Mouse (Mus musculus) neural tube, embryonic 12.5 days (tissue): Measurements from ENCODE around the gene Srpk1. TPM values are rescaled to one million over a fixed set of nuclear protein-coding genes. Genes with fewer than 3 reads are reported as not detected.
A peak's percentile ranks its signal among the peaks of the same experiment; 100 is the strongest.

Source experiments
- ATAC-seq: fragments of 200-750 bp; cut with Nextera tagmentation; 2 replicates; pipeline ENCODE4 v1.8.0; 2017; ENCODE audit warnings: low read depth, mild to moderate bottlenecking, moderate TSS enrichment, moderate library complexity; ENCODE audit not compliant: low FRiP score
- H3K27ac ChIP-seq: fragments of 300-500 bp; sonication (generic); 2 replicates; pipeline ENCODE4 v1.5.1; 2016
- H3K27me3 ChIP-seq: fragments of 300-500 bp; sonication (generic); replicated peaks from 2 replicates; pipeline ENCODE4 v1.6.1; 2016; ENCODE audit warnings: mild to moderate bottlenecking
- H3K36me3 ChIP-seq: fragments of 300-500 bp; sonication (generic); 2 replicates; pipeline ENCODE4 v1.6.1; 2016; ENCODE audit warnings: mild to moderate bottlenecking
- H3K4me1 ChIP-seq: fragments of 300-500 bp; sonication (generic); 2 replicates; pipeline ENCODE4 v1.6.1; 2016
- H3K4me2 ChIP-seq: fragments of 300-500 bp; sonication (generic); replicated peaks from 2 replicates; pipeline ENCODE4 v1.6.1; 2016; ENCODE audit warnings: mild to moderate bottlenecking
- H3K4me3 ChIP-seq: fragments of 300-500 bp; sonication (generic); 2 replicates; pipeline ENCODE4 v1.5.1; 2016
- H3K9ac ChIP-seq: fragments of 300-500 bp; sonication (generic); 2 replicates; pipeline ENCODE4 v1.6.1; 2016; ENCODE audit warnings: mild to moderate bottlenecking
- H3K9me3 ChIP-seq: fragments of 300-500 bp; sonication (generic); 2 replicates; pipeline ENCODE4 v1.6.1; 2016; ENCODE audit warnings: mild to moderate bottlenecking
- WGBS: fragments of 180-500 bp; shearing (Covaris S2); methylation state at CpG from one replicate; pipeline ENCODE4 v1.1.7; 2016; 5-methylcytosine and 5-hydroxymethylcytosine counted together
- polyA plus RNA-seq: library from polyadenylated mRNA; unstranded; fragments of >200 nt; fragmentation: Nextera tagmentation; extraction: Ambion mirVana; gene quantifications from 2 replicates; pipeline ENCODE4 v1.2.1, GENCODE M21; 2016

Srpk1 gene
- polyA plus RNA-seq, 1 experiment from 2014 or later: 96.1 TPM

DNA sequence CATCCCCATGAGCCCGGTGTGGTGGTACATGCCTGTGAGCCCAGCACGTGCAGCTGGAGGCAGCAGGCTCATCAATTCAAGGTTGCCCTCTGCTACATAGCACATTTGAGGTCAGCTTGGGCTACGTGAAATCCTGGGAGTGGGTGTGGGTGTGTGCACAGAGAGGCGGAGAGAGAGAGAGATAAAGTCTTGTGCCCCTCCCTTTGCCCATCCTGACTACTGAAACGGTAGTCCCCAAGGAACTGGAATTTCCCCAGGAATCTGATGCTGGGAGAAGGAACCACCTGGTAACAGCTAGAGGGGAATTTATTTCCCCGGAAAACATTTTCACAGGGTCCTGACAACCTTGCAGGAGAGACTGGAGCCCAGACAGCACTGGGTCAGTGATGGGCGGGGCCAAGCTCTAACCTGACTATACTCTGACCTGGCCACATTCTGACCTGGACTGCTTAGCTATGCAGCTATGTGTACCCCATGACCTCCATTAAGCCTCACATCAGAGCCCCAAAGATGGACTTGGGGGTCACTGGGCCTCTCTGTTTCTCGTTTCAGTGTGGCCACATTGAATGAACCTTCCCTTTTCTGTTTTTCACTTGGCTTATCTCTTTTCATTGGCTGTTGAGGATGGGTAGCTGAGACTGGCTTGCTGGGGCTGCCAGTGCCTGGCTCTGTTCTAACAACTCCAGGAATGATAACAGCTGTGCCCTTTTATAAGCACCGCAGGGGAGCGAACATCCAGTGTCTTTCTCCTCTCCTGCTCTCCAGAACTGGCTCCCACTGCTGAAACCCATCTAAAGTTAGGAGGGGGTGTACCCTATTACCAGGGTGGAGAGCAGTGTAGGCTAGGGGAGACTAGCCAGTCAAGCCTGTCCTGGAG lies 6.0 kb upstream of the Srpk1 start:
- WGBS: 70% methylated on average over 10 of the region's 10 CpGs
- 0 out of 2 replicates have a peak, but pooled peaks cover 3% of the 10 kb centered on the region for H3K27me3 ChIP-seq
- ATAC-seq: no peak
- no peak overlapping the region for H3K9ac ChIP-seq
- no peak overlapping the region for H3K4me3 ChIP-seq
- no peaks in the 10 kb centered on the region for H3K36me3 ChIP-seq
- no peaks in the 10 kb centered on the region for H3K4me1 ChIP-seq
- H3K9me3 ChIP-seq: no peaks in the 10 kb centered on the region
- no peak overlapping the region for H3K27ac ChIP-seq
- no peak overlapping the region for H3K4me2 ChIP-seq

DNA sequence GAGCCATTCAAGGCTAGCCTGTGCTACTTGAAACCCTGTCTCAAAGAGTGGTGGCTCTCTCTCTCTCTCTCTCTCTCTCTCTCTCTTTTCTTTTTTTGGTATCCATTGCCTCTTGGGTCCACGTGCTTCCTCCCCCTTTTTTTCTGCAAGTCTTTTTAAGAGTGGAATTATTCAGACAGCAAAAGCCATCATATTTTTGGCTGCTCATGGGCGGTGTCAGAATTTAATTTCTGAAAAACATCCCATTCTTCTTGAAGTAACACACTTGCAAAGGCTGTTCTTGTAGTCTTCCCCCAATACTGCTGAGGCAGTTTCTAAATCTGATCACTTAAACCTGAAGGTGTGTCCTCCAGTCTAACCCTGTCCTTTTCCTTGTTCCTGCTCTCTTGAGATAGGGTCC lies 4.4 kb upstream of the Srpk1 start:
- ATAC-seq: no peak
- H3K36me3 ChIP-seq: no peaks in the 10 kb centered on the region
- H3K27ac ChIP-seq: no peak overlapping the region
- no peaks in the 10 kb centered on the region for H3K27me3 ChIP-seq
- no peaks in the 10 kb centered on the region for H3K9me3 ChIP-seq
- peaks cover 3% of the 10 kb centered on the region; the same call in 1 of the 2 replicates for H3K4me1 ChIP-seq
- H3K4me3 ChIP-seq: no peak overlapping the region
- H3K9ac ChIP-seq: no peak overlapping the region
- no peak overlapping the region for H3K4me2 ChIP-seq
- WGBS: 89% methylated on average over 2 of the region's 2 CpGs

DNA sequence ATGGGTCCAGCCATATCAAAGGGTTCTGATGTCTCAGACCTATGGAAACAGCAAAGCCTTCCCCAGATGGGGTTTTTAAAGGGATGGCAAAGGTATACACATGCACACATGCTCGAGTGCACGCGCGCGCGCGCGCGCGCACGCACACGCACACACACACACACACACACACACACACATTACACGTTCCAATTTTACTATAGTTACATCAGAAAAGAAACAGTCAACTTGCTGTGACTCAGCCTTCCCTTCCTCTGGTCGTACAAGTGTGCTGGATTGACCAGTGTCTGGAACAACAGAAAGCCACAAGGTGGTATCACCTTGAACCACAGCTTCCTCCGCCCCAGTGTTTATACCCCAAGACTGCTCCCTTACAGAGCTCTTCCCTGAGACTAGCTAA lies 2.8 kb upstream of the Srpk1 start:
- no peak overlapping the region for H3K4me2 ChIP-seq
- peaks cover 14% of the 10 kb centered on the region for H3K4me1 ChIP-seq
- H3K4me3 ChIP-seq: no peak overlapping the region
- no peak overlapping the region for H3K27ac ChIP-seq
- no peaks in the 10 kb centered on the region for H3K9me3 ChIP-seq
- WGBS: 92% methylated on average over 15 of the region's 15 CpGs
- H3K27me3 ChIP-seq: no peaks in the 10 kb centered on the region
- H3K36me3 ChIP-seq: 0 out of 2 replicates have a peak, but pooled peaks cover 3% of the 10 kb centered on the region
- ATAC-seq: no peak
- no peak overlapping the region for H3K9ac ChIP-seq

DNA sequence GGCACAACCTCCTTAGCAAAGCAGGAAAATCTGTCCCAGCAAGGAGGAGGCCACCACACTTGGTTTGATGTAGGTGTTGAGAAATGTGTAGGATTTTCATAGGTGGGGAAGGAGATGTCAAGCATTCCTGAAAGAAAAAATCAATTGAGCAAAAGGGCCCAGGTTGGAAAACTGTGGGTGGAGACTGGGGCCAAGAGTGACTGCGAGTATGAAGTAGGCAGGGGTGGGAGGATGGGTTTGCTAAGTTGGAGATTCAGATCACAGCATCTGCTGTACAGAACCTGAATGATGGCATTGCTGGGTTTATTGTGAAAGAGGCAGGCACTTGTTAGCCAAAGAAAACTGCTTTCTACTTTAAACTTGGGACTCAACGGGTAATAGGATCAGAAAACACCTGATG lies 2.3 kb upstream of the Srpk1 start:
- no peak overlapping the region for H3K4me2 ChIP-seq
- H3K9me3 ChIP-seq: no peaks in the 10 kb centered on the region
- 85% methylated on average over 2 of the region's 2 CpGs for WGBS
- no peaks in the 10 kb centered on the region for H3K27me3 ChIP-seq
- no peak overlapping the region for H3K27ac ChIP-seq
- H3K4me1 ChIP-seq: peaks cover 19% of the 10 kb centered on the region
- no peak overlapping the region for H3K9ac ChIP-seq
- H3K36me3 ChIP-seq: peaks cover 7% of the 10 kb centered on the region
- H3K4me3 ChIP-seq: no peak overlapping the region
- ATAC-seq: no peak

DNA sequence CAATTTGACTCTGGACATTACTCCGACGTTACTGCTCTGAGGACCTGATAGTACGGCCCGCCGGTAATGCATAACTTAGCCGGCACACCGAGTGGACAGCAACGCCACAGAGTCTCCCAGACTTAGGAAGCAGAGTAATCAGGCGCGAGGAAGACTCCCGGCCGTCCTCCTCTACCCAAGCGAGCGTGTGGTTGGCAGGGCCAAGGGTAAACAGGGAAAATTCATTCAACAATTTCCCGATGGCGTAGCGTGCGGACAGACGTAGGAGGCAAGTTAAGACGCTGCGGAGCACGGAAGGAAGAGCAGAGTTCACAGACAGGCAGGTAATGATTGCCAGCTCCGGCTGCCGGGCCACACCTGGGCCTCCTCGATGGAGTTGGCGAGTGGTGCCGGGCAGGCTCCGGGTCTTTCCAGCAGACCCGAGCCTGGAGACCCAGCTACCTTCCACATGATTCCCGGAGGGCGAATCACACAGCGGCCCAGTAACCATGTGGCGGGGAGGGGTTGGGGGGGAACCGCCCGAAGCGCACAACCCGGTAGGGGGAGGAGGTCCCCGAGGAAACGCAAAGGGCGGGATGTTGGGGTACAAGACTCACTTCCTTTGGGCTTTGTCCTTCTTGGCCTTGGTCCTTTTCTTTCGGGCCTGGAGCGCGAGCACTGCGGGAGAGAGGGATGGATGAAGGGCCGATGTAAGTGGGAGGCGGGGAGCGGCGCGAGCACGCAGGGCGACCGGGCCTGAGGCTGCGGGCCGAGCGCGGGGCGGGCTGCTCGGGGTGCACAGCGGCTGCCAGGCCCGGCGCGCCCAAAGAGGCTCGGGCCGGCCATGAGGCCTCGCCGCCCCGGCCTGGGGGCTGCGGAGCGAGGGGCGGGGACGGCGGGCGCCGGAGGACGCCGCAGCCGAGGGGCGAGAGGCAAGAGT lies 869 bp downstream of the Srpk1 start:
- peak overlapping the region; percentile 88 for H3K4me2 ChIP-seq
- H3K36me3 ChIP-seq: peaks cover 21% of the 10 kb centered on the region
- H3K27me3 ChIP-seq: no peaks in the 10 kb centered on the region
- peak overlapping the region; percentile 99 for H3K4me3 ChIP-seq
- H3K9me3 ChIP-seq: no peaks in the 10 kb centered on the region
- WGBS: under 1% methylated on average over 77 of the region's 78 CpGs
- H3K9ac ChIP-seq: peak overlapping the region; percentile 98
- peaks cover 27% of the 10 kb centered on the region for H3K4me1 ChIP-seq
- ATAC-seq: peak; percentile 73
- peak overlapping the region; percentile 88 for H3K27ac ChIP-seq

DNA sequence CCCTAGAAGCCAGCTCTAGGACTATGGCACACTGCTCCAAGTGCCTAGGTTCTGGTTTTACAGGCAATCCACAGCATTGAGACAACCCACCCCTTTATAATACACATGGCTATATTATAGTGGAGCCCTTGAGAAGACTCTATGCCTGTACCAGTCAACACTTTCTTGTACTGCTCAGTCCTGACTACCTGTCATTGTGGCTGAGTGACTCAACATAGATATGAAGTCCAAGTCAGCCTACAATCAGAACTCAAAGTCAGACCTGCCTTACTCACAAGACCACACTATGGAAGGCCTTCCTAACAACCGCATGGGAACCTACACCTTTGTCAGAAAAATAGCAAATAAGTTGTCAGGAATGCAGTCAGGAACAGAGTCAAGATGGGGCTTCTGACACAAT lies 3.7 kb downstream of the Srpk1 start:
- WGBS: 92% methylated on average over 1 of the region's 1 CpGs
- Histone ChIP-seq H3K9ac (no peak overlapping the region), H3K27me3 (no peaks in the 10 kb centered on the region), H3K4me2 (no peak overlapping the region), H3K9me3 (no peaks in the 10 kb centered on the region), H3K4me3 (no peak overlapping the region), H3K36me3 (peaks cover 34% of the 10 kb centered on the region), H3K4me1 (peaks cover 27% of the 10 kb centered on the region), H3K27ac (no peak overlapping the region)
- ATAC-seq: no peak

DNA sequence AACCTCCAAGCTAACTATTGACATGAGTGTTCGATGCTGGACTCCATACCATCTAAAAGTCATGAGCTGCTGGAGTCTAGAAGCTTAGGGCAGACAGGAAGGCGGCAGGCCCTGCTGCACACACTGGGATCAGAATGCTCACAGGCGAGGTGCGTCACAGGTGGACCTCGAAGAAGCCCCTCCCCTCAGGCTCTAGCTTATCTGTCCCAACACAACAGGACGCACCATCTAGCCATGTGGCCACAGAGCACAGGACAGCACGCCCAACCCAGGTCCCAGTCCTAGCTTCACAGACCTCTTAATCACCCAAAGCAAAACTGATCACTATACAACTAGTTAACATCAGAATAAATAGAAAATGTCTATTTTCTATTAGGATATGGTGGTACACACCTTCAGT lies 4.4 kb downstream of the Srpk1 start:
- Histone ChIP-seq H3K27ac (no peak overlapping the region), H3K27me3 (no peaks in the 10 kb centered on the region), H3K36me3 (peaks cover 34% of the 10 kb centered on the region), H3K4me1 (peaks cover 27% of the 10 kb centered on the region), H3K4me3 (no peak overlapping the region), H3K9me3 (no peaks in the 10 kb centered on the region), H3K4me2 (no peak overlapping the region), H3K9ac (no peak overlapping the region)
- ATAC-seq: no peak
- 91% methylated on average over 7 of the region's 7 CpGs for WGBS

DNA sequence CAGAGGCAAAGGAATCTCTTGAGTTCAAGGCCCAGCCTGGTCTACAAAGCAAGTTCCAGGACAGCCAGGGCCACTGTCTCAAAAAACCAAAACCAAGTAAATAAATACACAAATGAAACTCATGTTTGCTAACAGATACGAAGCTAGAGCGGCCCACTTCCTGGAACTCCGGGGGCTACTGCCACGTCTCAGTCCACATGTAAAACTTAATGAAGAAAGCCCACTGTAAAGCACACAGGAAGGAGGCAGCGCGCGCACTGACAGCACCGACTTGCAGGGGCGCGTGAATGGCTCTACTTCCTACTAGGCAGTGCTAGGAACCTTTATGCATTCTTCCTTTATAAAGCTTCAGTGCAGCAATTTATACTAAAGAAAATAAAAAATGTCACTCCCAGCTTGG lies 4.9 kb downstream of the Srpk1 start:
- ATAC-seq: no peak
- H3K27ac ChIP-seq: no peak overlapping the region
- H3K36me3 ChIP-seq: peaks cover 34% of the 10 kb centered on the region
- H3K27me3 ChIP-seq: no peaks in the 10 kb centered on the region
- H3K9me3 ChIP-seq: no peaks in the 10 kb centered on the region
- no peak overlapping the region for H3K4me3 ChIP-seq
- WGBS: 94% methylated on average over 10 of the region's 10 CpGs
- no peak overlapping the region for H3K4me2 ChIP-seq
- H3K4me1 ChIP-seq: peaks cover 26% of the 10 kb centered on the region
- no peak overlapping the region for H3K9ac ChIP-seq

DNA sequence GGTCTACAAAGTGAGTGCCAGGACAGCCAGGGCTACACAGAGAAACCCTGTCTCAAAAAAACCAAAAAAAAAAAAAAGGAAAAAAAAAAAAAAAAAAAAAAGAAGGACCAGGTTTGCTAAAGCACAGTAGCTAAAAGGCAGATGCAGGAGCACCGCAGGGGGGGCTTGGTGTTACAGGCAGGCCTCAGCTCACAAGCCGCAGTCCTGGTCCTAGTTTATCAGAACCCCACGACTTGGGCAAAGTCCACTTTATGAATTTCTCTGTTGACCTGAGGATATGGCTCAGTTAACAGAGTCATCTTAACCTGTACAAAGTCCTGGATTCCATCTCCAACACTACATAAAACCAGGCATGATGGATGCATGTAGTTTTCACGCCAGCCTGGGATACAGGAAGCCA lies 7.2 kb downstream of the Srpk1 start:
- H3K9ac ChIP-seq: no peak overlapping the region
- H3K4me1 ChIP-seq: peaks cover 14% of the 10 kb centered on the region
- no peak overlapping the region for H3K27ac ChIP-seq
- peaks cover 31% of the 10 kb centered on the region for H3K36me3 ChIP-seq
- no peak for ATAC-seq
- no peak overlapping the region for H3K4me2 ChIP-seq
- no peaks in the 10 kb centered on the region for H3K27me3 ChIP-seq
- WGBS: 95% methylated on average over 4 of the region's 4 CpGs
- no peaks in the 10 kb centered on the region for H3K9me3 ChIP-seq
- H3K4me3 ChIP-seq: no peak overlapping the region

DNA sequence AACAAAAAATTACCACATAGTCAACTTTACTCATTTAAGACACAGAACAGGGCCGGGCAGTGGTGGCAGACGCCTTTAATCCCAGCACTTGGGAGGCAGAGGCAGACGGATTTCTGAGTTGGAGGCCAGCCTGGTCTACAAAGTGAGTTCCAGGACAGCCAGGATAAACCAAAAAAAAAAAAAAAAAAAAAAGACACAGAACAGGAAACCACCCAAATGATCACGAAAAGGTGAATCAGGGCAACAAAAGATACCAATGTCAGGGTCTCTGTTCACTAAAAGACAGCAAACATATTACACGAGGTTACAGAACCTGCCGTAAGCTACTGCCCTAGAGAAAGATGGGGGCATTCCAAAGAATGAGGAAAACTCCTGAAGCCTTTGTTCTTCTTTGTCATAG lies 9.4 kb downstream of the Srpk1 start:
- Histone ChIP-seq H3K4me3 (no peak overlapping the region), H3K27ac (no peak overlapping the region), H3K27me3 (no peaks in the 10 kb centered on the region), H3K4me2 (no peak overlapping the region), H3K9ac (no peak overlapping the region), H3K9me3 (no peaks in the 10 kb centered on the region), H3K4me1 (no peaks in the 10 kb centered on the region), H3K36me3 (peaks cover 19% of the 10 kb centered on the region)
- 93% methylated on average over 6 of the region's 6 CpGs for WGBS
- ATAC-seq: no peak

DNA sequence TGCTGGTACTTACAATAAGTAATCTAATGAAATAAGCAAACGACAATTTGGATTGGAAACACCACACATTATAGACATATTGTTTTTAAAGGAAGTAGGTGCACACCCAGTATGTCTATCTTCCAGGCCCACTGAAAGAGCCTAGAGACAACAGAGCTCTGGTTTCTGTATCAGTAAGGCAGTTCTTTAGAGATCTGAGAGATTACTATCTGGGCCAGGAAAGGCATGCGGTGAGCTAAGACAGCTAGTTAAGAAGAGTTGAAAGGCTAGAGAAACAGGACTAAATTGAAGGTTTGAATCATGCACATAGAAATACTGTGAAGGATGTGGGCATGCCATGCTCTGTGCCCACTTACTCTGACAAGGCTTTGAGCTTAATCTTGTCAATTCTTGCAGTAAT lies 9.9 kb downstream of the Srpk1 start:
- no peak overlapping the region for H3K4me2 ChIP-seq
- no peak overlapping the region for H3K27ac ChIP-seq
- peaks cover 24% of the 10 kb centered on the region for H3K36me3 ChIP-seq
- 94% methylated on average over 2 of the region's 2 CpGs for WGBS
- H3K27me3 ChIP-seq: no peaks in the 10 kb centered on the region
- no peak for ATAC-seq
- H3K4me3 ChIP-seq: no peak overlapping the region
- no peaks in the 10 kb centered on the region for H3K9me3 ChIP-seq
- no peaks in the 10 kb centered on the region for H3K4me1 ChIP-seq
- no peak overlapping the region for H3K9ac ChIP-seq

DNA sequence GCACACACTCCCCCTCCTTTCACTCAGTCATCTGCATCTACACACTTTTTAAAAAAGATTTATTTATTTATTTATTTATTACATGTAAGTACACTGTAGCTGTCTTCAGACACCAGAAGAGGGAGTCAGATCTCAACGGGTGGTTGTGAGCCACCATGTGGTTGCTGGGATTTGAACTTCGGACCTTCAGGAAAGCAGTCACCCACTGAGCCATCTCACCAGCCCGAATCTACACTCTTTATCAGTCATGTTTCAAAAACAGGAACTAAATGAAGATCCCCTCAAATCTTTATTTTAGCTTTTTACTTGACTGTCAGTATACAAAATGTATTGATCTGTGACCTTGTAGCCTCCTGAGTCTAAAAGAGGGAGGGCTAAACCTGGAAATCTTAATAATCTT lies 13.0 kb downstream of the Srpk1 start:
- ATAC-seq: no peak
- H3K9ac ChIP-seq: no peak overlapping the region
- H3K9me3 ChIP-seq: no peaks in the 10 kb centered on the region
- 90% methylated on average over 3 of the region's 3 CpGs for WGBS
- H3K36me3 ChIP-seq: peaks cover 39% of the 10 kb centered on the region
- H3K4me2 ChIP-seq: no peak overlapping the region
- H3K27me3 ChIP-seq: no peaks in the 10 kb centered on the region
- H3K4me3 ChIP-seq: no peak overlapping the region
- H3K4me1 ChIP-seq: no peaks in the 10 kb centered on the region
- H3K27ac ChIP-seq: no peak overlapping the region
